Mouse (Mus musculus) liver, adult (tissue): ENCODE measurements around the gene Tom1l2.

Experiments used
- GATA4 ChIP-seq: IDR thresholded peaks from 2 replicates; pipeline ENCODE4 v1.6.1; 2014; ENCODE audit warnings: mild to moderate bottlenecking, low read length; ENCODE audit not compliant: insufficient replicate concordance

Tom1l2 gene

GRCm38 (mm10) chr11:60178506-60178905 lies 174.2 kb downstream of the Tom1l2 start:
- no peak for TF ChIP-seq GATA4

DNA sequence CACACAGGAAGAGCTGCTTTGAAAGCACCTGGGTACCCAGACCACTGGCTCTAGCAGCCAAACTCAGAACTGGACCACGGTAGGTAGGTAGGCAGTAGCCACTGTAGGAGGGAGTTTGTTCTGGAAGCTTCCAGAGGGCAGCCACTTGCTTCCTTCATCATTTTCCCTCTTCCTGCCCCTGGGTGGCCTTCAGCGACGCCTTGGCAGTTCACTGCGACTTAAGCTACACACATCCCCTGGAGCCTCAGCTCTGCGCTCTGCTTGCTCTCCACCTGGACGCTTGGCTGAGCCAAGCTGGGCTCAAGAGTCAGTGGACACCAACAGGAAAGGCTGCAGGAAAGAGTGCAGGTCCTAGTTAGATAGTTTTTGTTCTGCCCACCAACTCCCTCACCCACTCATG lies 174.7 kb downstream of the Tom1l2 start:
- TF ChIP-seq GATA4, result no peak

GRCm38 (mm10) chr11:60176975-60177657 lies 175.6 kb downstream of the Tom1l2 start:
- TF ChIP-seq GATA4, result no peak
